Mouse (Mus musculus): ENCODE results near the gene Mfap4.

- no peak for TF ChIP-seq CTCF (IDR thresholded peaks at IDR 0.05)
- TF ChIP-seq EP300 (IDR thresholded peaks at IDR 0.05), result no peak
Observed at GRCm38 (mm10) chr11:61489085-61489484, 3.9 kb downstream of the Mfap4 start.

All from lung, postnatal 0 days (tissue).